Mouse (Mus musculus) liver, embryonic 14.5 days (tissue): Measurements from ENCODE around the gene Ghdc.

Source experiments
- CTCF ChIP-seq: IDR thresholded peaks from 2 replicates; pipeline ENCODE4 v1.5.1; 2016; ENCODE audit warnings: antibody characterized with exemption, low read depth, control low read depth
- EP300 ChIP-seq: IDR thresholded peaks from 2 replicates; pipeline ENCODE4 v1.6.1; 2016; ENCODE audit warnings: antibody characterized with exemption, low read depth

DNA sequence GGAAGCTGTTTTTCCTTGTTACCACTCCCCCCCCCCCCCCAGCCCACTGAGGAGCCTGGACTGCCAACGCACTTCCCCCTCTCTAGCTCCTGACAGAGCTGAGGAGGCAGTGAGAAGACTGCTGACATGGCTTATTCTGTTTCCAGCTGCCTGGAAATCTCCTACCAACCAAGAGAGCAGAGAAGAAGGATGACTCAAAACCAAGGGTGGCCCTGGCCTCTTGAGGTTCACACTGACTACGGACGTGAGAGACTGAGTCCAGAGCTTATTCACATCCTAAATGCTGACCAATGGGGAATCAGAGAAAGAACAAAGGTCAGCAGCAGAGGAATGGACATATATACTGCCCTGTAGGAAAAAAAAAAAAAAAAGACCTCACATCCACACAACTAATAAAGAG lies 51.4 kb downstream of the Ghdc start:
- TF ChIP-seq CTCF: no peak
- no peak for TF ChIP-seq EP300
